In the genomic region with DNA sequence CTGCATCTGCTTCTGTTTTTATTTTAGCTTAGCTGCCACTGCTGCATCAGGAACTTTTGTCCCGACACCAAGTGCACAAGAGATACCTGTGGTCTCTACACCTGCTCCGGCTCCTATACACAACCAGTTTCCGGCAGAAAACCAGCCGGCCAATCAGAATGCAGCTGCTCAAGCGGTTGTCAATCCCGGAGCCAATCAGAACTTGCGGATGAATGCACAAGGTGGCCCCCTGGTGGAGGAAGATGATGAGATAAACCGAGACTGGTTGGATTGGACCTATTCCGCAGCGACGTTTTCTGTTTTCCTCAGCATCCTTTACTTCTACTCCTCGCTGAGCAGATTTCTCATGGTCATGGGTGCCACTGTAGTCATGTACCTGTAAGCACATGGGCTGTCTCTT, we compare ENCODE assay signal across 8 mouse cellular contexts. TPM values are rescaled to one million over a fixed set of nuclear protein-coding genes. Genes with fewer than 3 reads are reported as not detected.
DNase-seq lines count a peak whose midpoint lies in the region.

No protein-coding gene starts in this region.

- intact Hi-C loops in heart, postnatal 36 days (cut with DNase I): no loop called here

- peak; percentile 56 for DNase-seq in layer of hippocampus, adult 11-12 months (ENCODE audit: low spot score)
- DNase-seq in layer of hippocampus, adult 9-10 months (ENCODE audit: low spot score): no peak
- peak; percentile 59 for DNase-seq in CD4-positive helper T cell, adult 2 months (ENCODE audit: low read depth, low spot score)
- DNase-seq in MN1 (ENCODE audit: low spot score): peak; percentile 71
- DNase-seq in embryo, embryonic 10 days (ENCODE audit: low spot score): peak; percentile 39
- peak; percentile 61 to 63 for DNase-seq in heart, postnatal 36 days
- peak; percentile 81 for DNase-seq in lung, postnatal 36 days
- no peak for DNase-seq in c-Kit-positive CD71-positive TER-119-positive erythroid progenitor cells, embryonic 14.5 days (ENCODE audit: low spot score)

RNA-seq across cellular contexts. Expression of a gene that starts 5.9 kb away (rescaled TPM):
- total RNA-seq in heart, postnatal 36 days (2021): 100 to 1,000 TPM; 281 to 377 TPM

RNA-seq across cellular contexts. Expression of a gene that starts 42.0 kb away (rescaled TPM):
- 1 to 10 TPM; 1.2 to 2.0 TPM for total RNA-seq in heart, postnatal 36 days (2021)

Comparison
In these comparisons a context has a peak if more than half of its experiments do, and no peak if none do; other contexts are left out.
1. DNase-seq: peak in layer of hippocampus, adult 11-12 months (single experiment), CD4-positive helper T cell, adult 2 months (single experiment), MN1 (single experiment), embryo, embryonic 10 days (single experiment), heart, postnatal 36 days (2 of 2) and lung, postnatal 36 days (single experiment); none in layer of hippocampus, adult 9-10 months (single experiment) and c-Kit-positive CD71-positive TER-119-positive erythroid progenitor cells, embryonic 14.5 days (single experiment).